Mouse (Mus musculus): Measurements from ENCODE around the gene Ogdh.
"Not testable (repeated sequence)": the region's sequence is repeated elsewhere in the genome, so short reads cannot be mapped to it uniquely, and the experiment has no call there.

Gene Ogdh

GRCm38 (mm10) chr11:6367156-6367555 lies 75.7 kb downstream of the Ogdh start:
- peak; percentile 41 for DNase-seq

- not testable (repeated sequence) for DNase-seq
Observed at GRCm38 (mm10) chr11:6367986-6368385, 76.6 kb downstream of the Ogdh start.

GRCm38 (mm10) chr11:6371376-6372155 lies 80.1 kb downstream of the Ogdh start:
- DNase-seq: no peak

- DNase-seq: no peak
Observed at GRCm38 (mm10) chr11:6372784-6373183, 81.4 kb downstream of the Ogdh start.

GRCm38 (mm10) chr11:6380916-6381315 lies 89.5 kb downstream of the Ogdh start:
- DNase-seq: no peak

GRCm38 (mm10) chr11:6388126-6388725 lies 96.8 kb downstream of the Ogdh start:
- DNase-seq: no peak

- peak; percentile 97 for DNase-seq
Observed at GRCm38 (mm10) chr11:6388726-6389413, 97.4 kb downstream of the Ogdh start, which contains the start of gene Zmiz2. Zmiz2 (plus strand) TSS chr11:6389074.

GRCm38 (mm10) chr11:6389483-6389921 lies 98.1 kb downstream of the Ogdh start:
- no peak for DNase-seq

- DNase-seq: no peak
Observed at GRCm38 (mm10) chr11:6390376-6391053, 99.1 kb downstream of the Ogdh start.

- DNase-seq: no peak
Observed at GRCm38 (mm10) chr11:6391516-6392276, 100.3 kb downstream of the Ogdh start.

- DNase-seq: no peak
Observed at GRCm38 (mm10) chr11:6392857-6393256, 101.4 kb downstream of the Ogdh start.

GRCm38 (mm10) chr11:6393866-6394265 lies 102.4 kb downstream of the Ogdh start:
- DNase-seq: no peak

GRCm38 (mm10) chr11:6395565-6395964 lies 104.1 kb downstream of the Ogdh start:
- DNase-seq: no peak

GRCm38 (mm10) chr11:6398141-6398540 lies 106.7 kb downstream of the Ogdh start:
- no peak for DNase-seq

GRCm38 (mm10) chr11:6402515-6403510 lies 111.4 kb downstream of the Ogdh start:
- peak; percentile 81 for DNase-seq

- no peak for DNase-seq
Observed at GRCm38 (mm10) chr11:6403830-6404405, 112.5 kb downstream of the Ogdh start.

- peak; percentile 73 for DNase-seq
Observed at GRCm38 (mm10) chr11:6404699-6405566, 113.5 kb downstream of the Ogdh start.

- no peak for DNase-seq
Observed at GRCm38 (mm10) chr11:6405591-6406081, 114.2 kb downstream of the Ogdh start.
